Mouse (Mus musculus) cortical plate, adult 2 months (tissue): ENCODE measurements around the gene Gsg1.

Experiments used
- CTCF ChIP-seq: fragments of 200-500 bp; IDR thresholded peaks from 2 replicates; pipeline ENCODE4 v1.5.1; 2011; ENCODE audit warnings: mild to moderate bottlenecking, control low read depth, low read length; ENCODE audit not compliant: insufficient read depth; ENCODE audit errors: extremely low read depth
- POLR2A ChIP-seq: fragments of 200-500 bp; IDR thresholded peaks from 2 replicates; pipeline ENCODE4 v1.6.1; 2011; ENCODE audit warnings: mild to moderate bottlenecking, low read length, control low read depth; ENCODE audit not compliant: insufficient read depth; ENCODE audit errors: extremely low read depth

DNA sequence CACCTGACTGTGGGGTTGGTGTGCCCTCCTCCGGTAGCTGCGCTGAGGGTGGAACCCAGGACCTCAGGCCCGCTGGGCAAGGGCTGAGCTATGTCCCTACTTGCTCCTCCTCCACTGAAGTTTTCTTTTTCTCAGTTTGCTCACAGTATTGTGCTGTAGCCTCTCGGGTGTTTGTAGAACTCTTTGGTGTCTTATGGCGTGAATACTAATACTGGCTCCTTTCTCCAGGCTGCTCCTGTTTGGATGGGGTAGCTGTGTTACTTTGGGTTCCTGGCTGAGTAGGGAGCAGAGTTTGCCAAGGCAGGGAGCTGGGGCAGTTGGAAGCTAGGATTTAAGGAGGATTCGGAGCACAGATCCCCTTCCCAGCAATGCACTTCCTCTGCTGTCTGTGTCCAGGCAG, 50.4 kb downstream of the Gsg1 start:
- no peak for TF ChIP-seq CTCF
- no peak for TF ChIP-seq POLR2A
